Mouse (Mus musculus) myocyte (in vitro differentiated cells): Measurements from ENCODE around the gene Ptx4.

Source experiments
- E2F4 ChIP-seq: IDR thresholded peaks from one replicate; pipeline ENCODE4 v1.6.1; 2011; ENCODE audit warnings: mild to moderate bottlenecking, control low read depth, moderate library complexity; ENCODE audit not compliant: insufficient read depth
- MAX ChIP-seq: IDR thresholded peaks from one replicate; pipeline ENCODE4 v1.6.1; 2011; ENCODE audit warnings: low read depth, mild to moderate bottlenecking, control low read depth
- POLR2A ChIP-seq: IDR thresholded peaks from one replicate; pipeline ENCODE4 v1.6.1; 2011; ENCODE audit warnings: low read depth, mild to moderate bottlenecking, control low read depth, moderate library complexity; ENCODE audit not compliant: insufficient read length
- TCF3 ChIP-seq: IDR thresholded peaks from one replicate; pipeline ENCODE4 v1.6.1; 2011; ENCODE audit warnings: low read depth, control low read depth; ENCODE audit not compliant: insufficient read length
- USF1 ChIP-seq: IDR thresholded peaks from one replicate; pipeline ENCODE4 v1.6.1; 2011; ENCODE audit warnings: low read depth, mild to moderate bottlenecking, control low read depth, moderate library complexity

DNA sequence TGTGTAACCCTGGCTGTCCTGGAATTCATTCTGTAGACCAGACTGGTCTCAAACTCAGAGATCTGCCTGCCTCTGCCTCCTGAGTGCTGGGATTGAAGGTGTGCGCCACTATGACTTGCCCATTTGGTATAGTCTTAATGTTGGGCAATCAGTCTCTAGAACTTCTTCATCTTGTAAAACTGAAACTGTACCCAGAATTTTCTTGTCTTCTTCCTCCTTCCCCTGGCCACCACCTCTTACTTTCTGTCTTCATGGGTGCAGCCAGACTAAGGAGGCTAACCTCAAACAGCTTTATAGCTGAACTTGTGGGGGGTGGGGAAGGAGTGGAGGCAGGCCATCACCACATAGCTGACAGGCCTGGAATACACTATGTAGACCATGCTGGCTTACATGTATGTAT, 18.2 kb downstream of the Ptx4 start:
- TF ChIP-seq POLR2A: no peak
- no peak for TF ChIP-seq USF1
- TF ChIP-seq E2F4: no peak
- TF ChIP-seq MAX: no peak
- TF ChIP-seq TCF3: no peak
